Mouse (Mus musculus) layer of hippocampus, adult 11-12 months (tissue): ENCODE results near the gene Olfr951.

Source experiments
- DNase-seq: peaks from one replicate; pipeline ENCODE4 v3.0.0; 2022; ENCODE audit warnings: low spot score

Olfr951 gene

GRCm38 (mm10) chr9:39387110-39387509 is at the start of gene Olfr951:
Gene Olfr951 (plus strand): TSS chr9:39387410.
- no peak for DNase-seq

- DNase-seq: no peak
Observed at GRCm38 (mm10) chr9:39427048-39427447, 39.8 kb downstream of the Olfr951 start, which contains the start of gene Olfr952. Gene Olfr952 (minus strand): TSS chr9:39427148.
